ENCODE assay signal across 28 mouse cellular contexts in genomic region chr2:93634609-93635008, GRCm38 (mm10). TPM values are rescaled to one million over a fixed set of nuclear protein-coding genes. Genes with fewer than 3 reads are reported as not detected.
DNase-seq lines count a peak whose midpoint lies in the region; ATAC-seq lines count a peak whose summit lies in the region.
"Had no signal": no experiment of that assay in that cellular context is flagged by ENCODE, and none has a peak within 500 bp of the region (broad histone marks: within the 10 kb centered on the region; RNA-seq: fewer than 3 reads in every experiment).

No protein-coding gene starts in this region.

- no peaks in the 10 kb centered on the region for H3K36me3 ChIP-seq in liver, embryonic 11.5 days (ENCODE audit: control insufficient read depth, insufficient read depth, low read length)
- H3K36me3 ChIP-seq: embryonic facial prominence, embryonic 10.5 days; embryonic facial prominence, embryonic 13.5 days; forebrain, embryonic 12.5 days; forebrain, embryonic 15.5 days; heart, embryonic 10.5 days; heart, embryonic 13.5 days; hindbrain, embryonic 10.5 days; hindbrain, embryonic 13.5 days; intestine, embryonic 15.5 days had no signal

- H3K27ac ChIP-seq in liver, embryonic 11.5 days (ENCODE audit: low read depth, low read length), result no peak overlapping the region
- H3K27ac ChIP-seq: embryonic facial prominence, embryonic 10.5 days; embryonic facial prominence, embryonic 13.5 days; forebrain, embryonic 12.5 days; forebrain, embryonic 15.5 days; heart, adult 2 months; heart, embryonic 10.5 days; heart, embryonic 13.5 days; hindbrain, embryonic 10.5 days; hindbrain, embryonic 13.5 days; intestine, embryonic 15.5 days had no signal

- peaks cover 57% of the 10 kb centered on the region for H3K27me3 ChIP-seq in liver, embryonic 11.5 days (replicated peaks; ENCODE audit: control insufficient read depth, insufficient read depth, low read length)

- H3K4me3 ChIP-seq in liver, embryonic 11.5 days (ENCODE audit: low read depth, low read length), result no peak overlapping the region
- H3K4me3 ChIP-seq: embryonic facial prominence, embryonic 10.5 days; embryonic facial prominence, embryonic 13.5 days; erythroblast, embryonic 14.5 days; forebrain, embryonic 12.5 days; forebrain, embryonic 15.5 days; heart, adult 2 months; heart, embryonic 10.5 days; heart, embryonic 13.5 days; hindbrain, embryonic 10.5 days; hindbrain, embryonic 13.5 days; intestine, embryonic 15.5 days had no signal

- WGBS in liver, embryonic 11.5 days, result 75% methylated on average over 4 of the region's 4 CpGs

- H3K4me2 ChIP-seq in liver, embryonic 11.5 days, result no peak overlapping the region
- H3K4me2 ChIP-seq: embryonic facial prominence, embryonic 13.5 days; forebrain, embryonic 12.5 days; forebrain, embryonic 15.5 days; heart, embryonic 13.5 days; hindbrain, embryonic 13.5 days; intestine, embryonic 15.5 days had no signal

- no peaks in the 10 kb centered on the region for H3K4me1 ChIP-seq in liver, embryonic 11.5 days (replicated peaks; ENCODE audit: control insufficient read depth, insufficient read depth, low read length)
- H3K4me1 ChIP-seq: forebrain, embryonic 15.5 days; heart, embryonic 10.5 days; intestine, embryonic 15.5 days had no signal

- ATAC-seq in liver, embryonic 11.5 days (replicated peaks; ENCODE audit: low FRiP score), result no peak
- ATAC-seq: CD4-positive, CD25-positive, alpha-beta regulatory T cell, adult 4 months; forebrain, embryonic 15.5 days; hindbrain, embryonic 16.5 days; intestine, embryonic 15.5 days had no signal

- H3K9me3 ChIP-seq in liver, embryonic 11.5 days (ENCODE audit: control insufficient read depth, low read length), result no peaks in the 10 kb centered on the region
- H3K9me3 ChIP-seq: embryonic facial prominence, embryonic 10.5 days; embryonic facial prominence, embryonic 13.5 days; forebrain, embryonic 12.5 days; forebrain, embryonic 15.5 days; heart, embryonic 10.5 days; heart, embryonic 13.5 days; hindbrain, embryonic 10.5 days; hindbrain, embryonic 13.5 days; intestine, embryonic 15.5 days had no signal

- DNase-seq in brain, adult 2 months (ENCODE audit: low read depth, low spot score), result peak; percentile 86
- DNase-seq in cerebellum, adult 11-12 months, result peak; percentile 62
- DNase-seq in cerebellum, adult 8-10 months, result peak; percentile 39
- peak; percentile 59 to 60 for DNase-seq in cerebellum, postnatal 25 days
- no peak for DNase-seq in liver, embryonic 11.5 days (ENCODE audit: low spot score)
- no peak for DNase-seq in urinary bladder, postnatal 36 days (ENCODE audit: low spot score in 2 of 2)
- DNase-seq in frontal cortex, postnatal 36 days (ENCODE audit: low spot score in 2 of 2), result no peak
- no peak for DNase-seq in retina, embryonic 14.5 days (ENCODE audit: low spot score)
- DNase-seq: adrenal gland, adult 2 months; adrenal gland, postnatal 14 days; embryo, embryonic 11 days; gastrocnemius, postnatal 10 days; gastrocnemius, postnatal 36 days; heart, adult 2 months; kidney, adult 11 months had no signal

- no peak overlapping the region for H3K9ac ChIP-seq in liver, embryonic 11.5 days (ENCODE audit: low read depth, low read length)
- H3K9ac ChIP-seq: embryonic facial prominence, embryonic 13.5 days; forebrain, embryonic 12.5 days; forebrain, embryonic 15.5 days; heart, embryonic 13.5 days; hindbrain, embryonic 13.5 days; intestine, embryonic 15.5 days had no signal

RNA-seq across cellular contexts. Expression of gene Alx4, which starts 7.6 kb away (rescaled TPM):
- polyA plus RNA-seq in liver, embryonic 11.5 days (2014; fragmentation: Nextera tagmentation; extraction: Ambion mirVana), result 0.97 and 1.7 TPM in 2 replicates
- polyA plus RNA-seq: C2C12; CD4-positive, CD25-positive, alpha-beta regulatory T cell, adult 4 months had no signal

Comparison
In these comparisons a context has a peak if more than half of its experiments do, and no peak if none do; other contexts are left out.
1. DNase-seq: peak in brain, adult 2 months (single experiment), cerebellum, adult 11-12 months (single experiment), cerebellum, adult 8-10 months (single experiment) and cerebellum, postnatal 25 days (2 of 2); none in liver, embryonic 11.5 days (single experiment), urinary bladder, postnatal 36 days (0 of 2), frontal cortex, postnatal 36 days (0 of 2) and retina, embryonic 14.5 days (single experiment).